Mouse (Mus musculus) cortical plate, adult 2 months (tissue): Measurements from ENCODE around the gene Atoh8. TPM values are rescaled to one million over a fixed set of nuclear protein-coding genes. Genes with fewer than 3 reads are reported as not detected.

Experiments used
- H3K27ac ChIP-seq: fragments of 200-500 bp; 2 replicates; pipeline ENCODE4 v1.5.1; 2012; ENCODE audit warnings: low read length, control low read depth, inconsistent platforms; ENCODE audit not compliant: insufficient read depth
- H3K4me1 ChIP-seq: fragments of 200-500 bp; 2 replicates; pipeline ENCODE4 v1.6.1; 2011; ENCODE audit warnings: low read length; ENCODE audit not compliant: control insufficient read depth, insufficient read depth
- H3K4me3 ChIP-seq: fragments of 200-500 bp; 2 replicates; pipeline ENCODE4 v1.5.1; 2011; ENCODE audit warnings: mild to moderate bottlenecking, low read length, control low read depth; ENCODE audit not compliant: insufficient read depth
- CTCF ChIP-seq: fragments of 200-500 bp; IDR thresholded peaks from 2 replicates; pipeline ENCODE4 v1.5.1; 2011; ENCODE audit warnings: mild to moderate bottlenecking, control low read depth, low read length; ENCODE audit not compliant: insufficient read depth; ENCODE audit errors: extremely low read depth
- POLR2A ChIP-seq: fragments of 200-500 bp; IDR thresholded peaks from 2 replicates; pipeline ENCODE4 v1.6.1; 2011; ENCODE audit warnings: mild to moderate bottlenecking, low read length, control low read depth; ENCODE audit not compliant: insufficient read depth; ENCODE audit errors: extremely low read depth
- polyA plus RNA-seq: library from polyadenylated mRNA; depleted of rRNA; stranded (reverse); fragments of >200 nt; gene quantifications from 2 replicates; pipeline ENCODE4 v1.2.3, GENCODE M21; 2012

Atoh8 gene
- polyA plus RNA-seq, 1 experiment, result 2.5 TPM

DNA sequence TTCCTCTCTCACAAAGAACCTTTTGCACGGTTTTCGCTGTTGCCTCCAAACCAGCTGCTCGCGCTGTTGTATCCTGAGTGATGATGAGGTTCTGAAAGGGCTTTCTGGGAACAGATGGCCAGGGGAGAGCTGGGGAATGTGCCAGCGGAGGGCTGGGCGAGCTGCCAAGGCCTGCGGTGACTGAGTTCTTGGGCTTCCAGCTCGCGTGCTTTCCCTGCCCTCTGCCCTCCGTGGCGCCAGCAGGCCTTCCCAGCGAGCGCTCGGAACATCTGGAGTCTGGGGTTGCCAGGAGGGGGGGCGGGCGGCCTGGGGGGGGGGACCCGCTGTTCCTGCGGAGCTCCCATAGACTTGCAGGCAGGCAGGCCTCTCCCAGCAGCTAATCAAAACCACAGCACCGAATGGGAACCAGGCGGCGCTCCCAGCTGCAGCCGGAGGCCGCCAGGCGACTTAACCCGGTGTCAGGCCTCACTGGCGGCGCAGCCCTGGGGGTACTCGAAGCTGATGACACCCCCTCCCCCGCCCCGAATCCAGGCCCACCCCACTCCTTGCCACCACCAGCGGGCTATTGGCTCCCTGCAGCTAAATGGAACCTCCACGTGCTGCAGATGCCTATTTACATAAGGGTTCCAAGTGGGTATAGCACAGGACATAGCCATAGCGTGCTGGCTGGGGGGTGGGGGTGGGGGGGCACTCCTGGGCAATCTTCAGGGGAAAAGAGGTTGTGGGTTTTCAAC, 18.5 kb downstream of the Atoh8 start:
- Histone ChIP-seq H3K27ac (no peak overlapping the region), H3K4me1 (peaks cover 8% of the 10 kb centered on the region), H3K4me3 (no peak overlapping the region)
- TF ChIP-seq POLR2A, result no peak
- no peak for TF ChIP-seq CTCF

DNA sequence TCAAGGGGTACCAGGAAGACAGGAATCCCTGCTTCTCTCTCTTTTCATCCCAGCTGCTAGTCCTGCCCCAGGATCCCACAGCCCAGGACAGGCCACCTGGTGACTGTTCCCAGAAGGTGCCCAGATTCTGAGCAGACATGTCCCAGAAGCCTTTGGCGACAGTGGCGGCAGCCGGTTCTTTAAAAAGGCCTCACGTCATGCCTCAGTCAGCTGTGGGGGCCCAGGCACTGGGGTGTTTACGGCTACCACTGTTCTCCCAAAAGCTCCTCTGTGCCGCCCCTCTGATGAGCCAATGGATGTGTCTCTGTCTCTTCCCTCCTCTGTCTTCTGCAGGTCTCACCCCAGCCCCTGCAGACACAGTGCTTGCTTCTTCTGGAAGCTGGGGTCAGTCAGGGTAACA, 19.8 kb downstream of the Atoh8 start:
- H3K4me1 ChIP-seq, result peaks cover 11% of the 10 kb centered on the region
- no peak for TF ChIP-seq CTCF
- TF ChIP-seq POLR2A, result no peak
- no peak overlapping the region for H3K27ac ChIP-seq
- no peak overlapping the region for H3K4me3 ChIP-seq

DNA sequence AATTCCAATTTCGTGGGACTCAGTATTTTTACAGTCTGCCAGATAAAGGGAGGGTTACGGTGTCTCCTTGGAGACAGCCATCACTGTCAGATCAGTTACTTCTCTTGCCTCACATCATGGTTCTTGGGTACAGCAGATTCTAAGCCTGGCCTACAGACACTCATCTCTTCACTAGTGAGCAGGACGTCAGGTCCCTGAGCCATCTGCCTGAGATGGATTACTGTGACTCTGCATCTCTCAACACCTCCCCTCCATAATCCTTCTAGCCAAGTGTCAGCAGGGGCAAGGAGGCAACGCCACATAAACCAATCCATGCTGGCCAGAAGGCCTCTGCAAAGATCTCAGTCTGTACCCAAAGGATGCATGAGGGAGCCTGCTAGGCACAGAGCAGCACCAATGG, 24.0 kb downstream of the Atoh8 start:
- H3K27ac ChIP-seq, result no peak overlapping the region
- peaks cover 6% of the 10 kb centered on the region for H3K4me1 ChIP-seq
- H3K4me3 ChIP-seq, result no peak overlapping the region
- TF ChIP-seq CTCF (no peak), POLR2A (no peak)

DNA sequence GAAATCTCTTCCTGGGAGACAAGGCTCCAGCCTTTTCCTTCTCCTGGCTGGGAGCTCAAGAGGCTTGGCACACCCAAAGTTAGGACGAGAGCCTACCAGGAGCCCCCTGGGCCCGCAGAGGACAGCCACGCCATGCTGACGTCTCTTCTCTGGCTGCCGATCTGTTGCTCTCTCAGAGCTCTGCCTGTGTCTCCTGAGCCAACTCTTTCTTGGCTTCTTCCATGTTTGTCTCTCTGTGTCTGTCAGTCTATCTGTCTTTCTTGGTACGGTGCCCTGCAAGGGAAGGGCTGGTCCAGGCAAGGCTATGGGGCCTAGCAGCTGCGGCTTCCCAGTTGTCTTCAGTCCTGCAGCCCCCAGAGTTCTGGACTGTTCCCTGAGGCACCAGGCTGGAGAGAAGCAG, 24.6 kb downstream of the Atoh8 start:
- Histone ChIP-seq H3K4me3 (no peak overlapping the region), H3K27ac (no peak overlapping the region), H3K4me1 (peaks cover 4% of the 10 kb centered on the region)
- TF ChIP-seq POLR2A (no peak), CTCF (no peak)

DNA sequence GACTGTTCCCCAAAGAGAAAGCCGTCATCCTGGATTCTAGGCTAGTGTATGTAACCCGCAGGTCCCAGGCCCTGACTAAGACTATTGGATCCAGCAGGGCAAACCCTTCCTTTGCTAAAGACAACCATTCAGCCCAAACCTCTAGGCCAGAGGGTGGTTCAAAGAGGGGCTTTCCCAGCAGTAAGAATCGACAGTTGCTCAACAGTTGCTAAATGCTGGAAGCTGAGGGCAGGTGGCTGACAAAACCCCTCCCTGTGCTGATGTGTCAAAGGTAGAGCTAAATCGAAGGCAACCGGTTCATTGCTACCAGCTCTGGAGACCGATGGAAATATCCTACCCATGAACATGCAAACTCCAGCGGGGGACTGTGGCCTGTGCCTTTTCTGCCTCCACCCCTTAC, 25.6 kb downstream of the Atoh8 start:
- Histone ChIP-seq H3K4me3 (no peak overlapping the region), H3K27ac (no peak overlapping the region), H3K4me1 (peaks cover 3% of the 10 kb centered on the region)
- TF ChIP-seq CTCF, result no peak
- TF ChIP-seq POLR2A, result no peak

DNA sequence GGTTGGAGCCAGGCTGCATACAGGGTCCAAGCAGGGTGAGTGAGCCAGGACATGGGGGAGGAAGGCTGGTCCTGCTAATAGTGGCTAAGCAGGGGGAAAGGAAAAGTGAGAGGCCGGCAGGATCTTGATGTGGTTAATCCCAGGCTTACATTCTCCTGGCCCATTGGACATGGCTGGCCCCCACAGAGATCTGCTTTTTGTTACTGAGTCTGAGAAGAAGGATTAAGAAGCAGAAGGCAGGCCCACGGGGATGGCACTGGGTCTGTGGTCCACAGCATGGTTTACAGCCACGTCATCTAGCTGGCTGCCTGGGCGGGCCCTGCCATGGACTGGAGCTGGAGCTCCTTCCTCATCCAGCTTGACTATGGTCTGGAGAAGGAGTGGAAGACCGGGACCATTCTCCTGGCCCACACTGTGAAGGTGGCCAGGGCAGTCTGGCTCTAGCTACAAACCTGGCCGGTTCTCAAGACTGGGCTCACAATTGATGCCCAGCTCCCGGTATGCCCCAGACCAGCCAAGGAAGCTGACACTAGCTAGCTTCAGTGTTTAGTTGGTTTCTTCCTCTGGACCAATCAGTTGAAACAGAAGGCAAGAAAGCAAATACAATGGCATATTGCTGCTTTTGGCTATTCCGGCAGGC, 26.9 kb downstream of the Atoh8 start:
- Histone ChIP-seq H3K4me1 (peaks cover 3% of the 10 kb centered on the region), H3K27ac (no peak overlapping the region), H3K4me3 (no peak overlapping the region)
- no peak for TF ChIP-seq POLR2A
- no peak for TF ChIP-seq CTCF

DNA sequence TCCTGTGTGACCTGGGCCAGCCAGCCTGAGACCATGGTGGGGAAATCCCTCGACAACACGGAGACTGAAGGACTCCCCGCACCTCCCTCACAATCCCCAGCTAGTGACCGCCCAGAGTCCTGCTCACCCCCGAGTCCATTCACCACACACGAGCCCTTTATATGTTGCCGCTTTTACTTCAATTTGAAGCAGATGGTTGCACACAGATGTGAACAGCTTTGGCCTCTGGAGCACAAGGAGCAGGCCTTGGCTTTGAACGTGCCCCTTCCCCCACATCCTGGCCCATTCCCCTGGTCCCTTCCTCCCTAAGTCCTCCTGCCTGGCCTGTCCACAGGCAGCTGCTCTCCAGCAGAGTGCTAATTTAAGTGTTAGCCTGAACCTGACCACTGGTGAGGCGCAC, 29.4 kb downstream of the Atoh8 start:
- no peaks in the 10 kb centered on the region for H3K4me1 ChIP-seq
- H3K27ac ChIP-seq, result no peak overlapping the region
- TF ChIP-seq CTCF (no peak), POLR2A (no peak)
- no peak overlapping the region for H3K4me3 ChIP-seq

DNA sequence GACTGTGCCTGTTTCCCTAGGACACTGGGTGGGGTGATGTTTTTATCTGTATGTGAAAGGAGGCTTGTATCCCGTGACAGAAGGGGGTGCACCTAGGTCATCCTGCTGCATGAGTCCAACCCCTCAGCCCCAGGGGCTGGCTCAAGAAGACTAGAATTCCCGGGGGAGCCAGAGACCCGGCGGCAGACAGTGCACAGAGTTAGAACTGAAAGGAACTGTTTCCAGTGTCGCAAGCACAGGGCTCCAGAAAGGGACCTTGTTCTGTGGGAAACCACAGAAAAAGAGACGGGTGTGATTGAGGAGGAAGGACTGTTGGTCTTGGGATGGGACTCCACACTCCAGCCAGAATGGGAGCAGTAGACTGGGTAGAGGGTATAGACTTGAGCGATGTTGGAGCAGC, 30.5 kb downstream of the Atoh8 start:
- Histone ChIP-seq H3K4me1 (no peaks in the 10 kb centered on the region), H3K27ac (no peak overlapping the region), H3K4me3 (no peak overlapping the region)
- TF ChIP-seq POLR2A (no peak), CTCF (no peak)

DNA sequence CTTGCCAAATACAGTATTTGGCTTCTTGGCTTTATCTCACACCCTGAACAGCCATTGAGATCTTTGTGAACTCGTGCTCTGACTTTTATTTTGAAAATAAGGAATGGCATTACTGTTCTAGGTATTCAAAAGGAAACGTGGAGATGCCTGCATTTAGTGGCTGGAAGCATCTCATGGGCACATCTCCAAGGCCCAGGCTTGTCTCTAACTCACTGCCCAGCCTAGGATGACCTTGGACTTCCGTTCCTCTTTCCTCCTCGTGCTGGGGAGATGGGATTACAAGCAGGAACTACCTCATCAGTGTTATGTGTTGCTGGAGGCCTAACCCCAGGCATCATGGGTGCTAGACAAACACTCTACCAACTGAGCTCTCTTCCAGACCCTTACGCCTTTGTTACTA, 32.1 kb downstream of the Atoh8 start:
- H3K27ac ChIP-seq, result no peak overlapping the region
- no peaks in the 10 kb centered on the region for H3K4me1 ChIP-seq
- TF ChIP-seq CTCF, result no peak
- TF ChIP-seq POLR2A, result no peak
- no peak overlapping the region for H3K4me3 ChIP-seq

DNA sequence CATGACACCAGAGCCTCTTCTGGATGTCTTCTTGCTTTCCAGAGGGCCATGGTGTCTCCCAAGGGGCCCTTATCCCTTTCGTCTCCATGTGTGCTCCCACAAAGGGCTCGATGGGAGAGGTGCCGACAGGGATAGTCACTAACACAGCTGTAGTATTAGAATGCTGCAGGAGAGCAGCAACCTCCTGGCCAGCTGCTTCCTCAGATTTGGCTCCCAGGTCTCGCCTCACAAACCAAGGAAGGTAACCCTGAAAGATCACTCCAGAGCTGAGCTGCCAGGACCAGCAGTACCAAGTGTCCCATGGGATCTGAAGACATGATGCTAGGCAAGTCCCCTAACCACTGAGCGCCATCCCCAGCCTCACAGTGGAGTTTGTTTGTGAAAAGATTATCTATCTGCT, 32.6 kb downstream of the Atoh8 start:
- no peak overlapping the region for H3K27ac ChIP-seq
- H3K4me1 ChIP-seq, result no peaks in the 10 kb centered on the region
- no peak for TF ChIP-seq POLR2A
- TF ChIP-seq CTCF, result no peak
- H3K4me3 ChIP-seq, result no peak overlapping the region
